Mouse (Mus musculus) CD4-positive, CD25-positive, alpha-beta regulatory T cell, adult 2 months (primary cell): ENCODE data around the gene Zmynd11.
"Not testable (repeated sequence)": the region's sequence is repeated elsewhere in the genome, so short reads cannot be mapped to it uniquely, and the experiment has no call there.

Experiments used
- DNase-seq: peaks from one replicate; pipeline ENCODE4 v3.0.0-alpha.2; 2012; ENCODE audit warnings: low read depth, low spot score

Gene Zmynd11

GRCm38 (mm10) chr13:9764646-9765536, at the start of gene Zmynd11:
Gene Zmynd11 (minus strand): TSS chr13:9765330.
- peak; percentile 74 for DNase-seq

GRCm38 (mm10) chr13:9795889-9796631, 30.9 kb upstream of the Zmynd11 start:
- DNase-seq, result no peak

- no peak for DNase-seq
Measured at GRCm38 (mm10) chr13:9786050-9786449, 20.9 kb upstream of the Zmynd11 start.

GRCm38 (mm10) chr13:9783717-9784116, 18.6 kb upstream of the Zmynd11 start:
- DNase-seq, result no peak

GRCm38 (mm10) chr13:9775901-9776300, 10.8 kb upstream of the Zmynd11 start:
- peak; percentile 65 for DNase-seq

- no peak for DNase-seq
Measured at GRCm38 (mm10) chr13:9774077-9774476, 8.9 kb upstream of the Zmynd11 start.

GRCm38 (mm10) chr13:9767279-9767678, 2.1 kb upstream of the Zmynd11 start:
- peak; percentile 45 for DNase-seq

- DNase-seq, result no peak
Measured at GRCm38 (mm10) chr13:9766497-9766896, 1.4 kb upstream of the Zmynd11 start.

- DNase-seq, result peak; percentile 40
Measured at GRCm38 (mm10) chr13:9765537-9765851, 364 bp upstream of the Zmynd11 start.

- DNase-seq, result peak; percentile 88
Measured at GRCm38 (mm10) chr13:9763828-9764645, 1.1 kb downstream of the Zmynd11 start.

GRCm38 (mm10) chr13:9763100-9763827, 1.9 kb downstream of the Zmynd11 start:
- peak; percentile 53 for DNase-seq

- DNase-seq, result peak; percentile 64
Measured at GRCm38 (mm10) chr13:9760057-9760456, 5.1 kb downstream of the Zmynd11 start.

GRCm38 (mm10) chr13:9757842-9758491, 7.2 kb downstream of the Zmynd11 start:
- DNase-seq, result no peak

GRCm38 (mm10) chr13:9753706-9754105, 11.4 kb downstream of the Zmynd11 start:
- no peak for DNase-seq

- no peak for DNase-seq
Measured at GRCm38 (mm10) chr13:9750320-9750719, 14.8 kb downstream of the Zmynd11 start.

- no peak for DNase-seq
Measured at GRCm38 (mm10) chr13:9749796-9750195, 15.3 kb downstream of the Zmynd11 start.

GRCm38 (mm10) chr13:9738190-9738589, 26.9 kb downstream of the Zmynd11 start:
- no peak for DNase-seq

- DNase-seq, result no peak
Measured at GRCm38 (mm10) chr13:9737024-9737423, 28.1 kb downstream of the Zmynd11 start.

GRCm38 (mm10) chr13:9732262-9732661, 32.9 kb downstream of the Zmynd11 start:
- not testable (repeated sequence) for DNase-seq

GRCm38 (mm10) chr13:9729073-9729472, 36.1 kb downstream of the Zmynd11 start:
- DNase-seq, result no peak

GRCm38 (mm10) chr13:9715224-9715623, 49.9 kb downstream of the Zmynd11 start:
- DNase-seq, result no peak
